Mouse (Mus musculus) lung, postnatal 10 days (tissue): ENCODE results near the gene Lypd8.
"Not testable (repeated sequence)": the region's sequence is repeated elsewhere in the genome, so short reads cannot be mapped to it uniquely, and the experiment has no call there.

Source experiments
- DNase-seq: peaks from one replicate; pipeline ENCODE4 v3.0.0; 2021

Lypd8 gene

GRCm38 (mm10) chr11:58378763-58379278 is at the start of gene Lypd8:
Lypd8 (plus strand) TSS chr11:58379043.
- no peak for DNase-seq

GRCm38 (mm10) chr11:58329906-58330275 is 49.0 kb upstream of the Lypd8 start:
- DNase-seq, result no peak

GRCm38 (mm10) chr11:58330276-58331148 is 48.3 kb upstream of the Lypd8 start, which contains the start of the genes Zfp672 and Sh3bp5l:
Zfp672 (minus strand) TSS chr11:58330339.
Sh3bp5l (plus strand) TSS chr11:58330724.
- DNase-seq, result peak; percentile 93

GRCm38 (mm10) chr11:58331149-58331495 is 47.7 kb upstream of the Lypd8 start:
- DNase-seq, result no peak

GRCm38 (mm10) chr11:58331546-58331945 is 47.3 kb upstream of the Lypd8 start:
- no peak for DNase-seq

GRCm38 (mm10) chr11:58334746-58335145 is 44.1 kb upstream of the Lypd8 start:
- peak; percentile 48 for DNase-seq

- no peak for DNase-seq
These were observed 32.1 kb upstream of the Lypd8 start for GRCm38 (mm10) chr11:58346745-58347144.

GRCm38 (mm10) chr11:58350628-58351027 is 28.2 kb upstream of the Lypd8 start:
- DNase-seq, result no peak

GRCm38 (mm10) chr11:58351179-58351578 is 27.7 kb upstream of the Lypd8 start:
- DNase-seq, result no peak

GRCm38 (mm10) chr11:58352681-58353548 is 25.9 kb upstream of the Lypd8 start:
- no peak for DNase-seq

GRCm38 (mm10) chr11:58353709-58354108 is 25.1 kb upstream of the Lypd8 start:
- DNase-seq, result no peak

GRCm38 (mm10) chr11:58354476-58354875 is 24.4 kb upstream of the Lypd8 start:
- DNase-seq, result no peak

- no peak for DNase-seq
These were observed 23.9 kb upstream of the Lypd8 start for GRCm38 (mm10) chr11:58354927-58355326.

- DNase-seq, result no peak
These were observed 21.8 kb upstream of the Lypd8 start for GRCm38 (mm10) chr11:58357042-58357441.

- DNase-seq, result no peak
These were observed 20.9 kb upstream of the Lypd8 start for GRCm38 (mm10) chr11:58357844-58358534.

GRCm38 (mm10) chr11:58362562-58362961 is 16.3 kb upstream of the Lypd8 start:
- DNase-seq, result not testable (repeated sequence)

- no peak for DNase-seq
These were observed 14.4 kb upstream of the Lypd8 start for GRCm38 (mm10) chr11:58364454-58364853.

- not testable (repeated sequence) for DNase-seq
These were observed 12.7 kb upstream of the Lypd8 start for GRCm38 (mm10) chr11:58366191-58366590.

GRCm38 (mm10) chr11:58377273-58377672 is 1.6 kb upstream of the Lypd8 start:
- no peak for DNase-seq

- no peak for DNase-seq
These were observed 1.2 kb upstream of the Lypd8 start for GRCm38 (mm10) chr11:58377686-58378085.

- DNase-seq, result no peak
These were observed 673 bp downstream of the Lypd8 start for GRCm38 (mm10) chr11:58379516-58379915.

- no peak for DNase-seq
These were observed 3.6 kb downstream of the Lypd8 start for GRCm38 (mm10) chr11:58382471-58382870.
